Mouse (Mus musculus) gastrocnemius, adult 2 months (tissue): Measurements from ENCODE around the gene Dpp10. TPM values are rescaled to one million over a fixed set of nuclear protein-coding genes. Genes with fewer than 3 reads are reported as not detected.

Experiments used
- DNase-seq: peaks from one replicate; pipeline ENCODE4 v3.0.0; 2022
- H3K27ac ChIP-seq: fragments of 200-600 bp; 2 replicates; pipeline ENCODE4 v1.8.1; 2022; ENCODE audit warnings: mild to moderate bottlenecking
- H3K4me3 ChIP-seq: fragments of 200-600 bp; 2 replicates; pipeline ENCODE4 v1.8.1; 2022; ENCODE audit warnings: mild to moderate bottlenecking, moderate library complexity
- CTCF ChIP-seq: fragments of 200-600 bp; IDR thresholded peaks from 2 replicates; pipeline ENCODE4 v1.8.1; 2022; ENCODE audit warnings: antibody characterized with exemption, mild to moderate bottlenecking, moderate library complexity
- intact Hi-C: fragments of 180-260 bp; cut with DNase I; formaldehyde crosslinking; loops from one replicate; pipeline ENCODE4 v1.15.1; 2025
- total RNA-seq, 2 experiments: library from RNA; stranded (reverse); gene quantifications; 2 replicates each; pipeline ENCODE4 v1.2.3; 2021

The Dpp10 gene
- total RNA-seq, 2 experiments from 2014 or later = 0.36 TPM; not detected in 1

DNA sequence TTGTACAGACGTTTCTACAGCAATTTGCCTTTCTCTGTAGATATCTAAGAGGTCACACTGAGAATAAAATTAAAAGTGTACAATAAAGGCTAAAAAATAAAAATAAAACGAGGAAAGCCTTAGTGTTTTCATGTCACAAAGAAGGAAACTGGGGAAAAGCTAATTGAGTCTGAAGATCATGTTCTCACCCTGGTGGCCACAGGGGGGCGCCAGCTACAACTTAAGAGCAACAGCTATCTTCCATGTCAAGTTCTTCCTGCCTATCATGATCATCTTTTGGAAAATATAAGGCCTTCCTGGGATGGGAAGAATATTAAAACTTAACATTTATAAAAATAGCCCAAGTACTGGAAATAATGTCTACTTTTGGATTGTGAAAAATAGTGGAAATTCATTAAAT, 70.7 kb downstream of the Dpp10 start:
- TF ChIP-seq CTCF = peak; percentile 27; the same call in 1 of the 2 replicates
- Histone ChIP-seq H3K27ac (no peak overlapping the region), H3K4me3 (no peak overlapping the region)
- no peak for DNase-seq
- intact Hi-C loops = no loop called here

GRCm38 (mm10) chr1:123946149-123946548, 99.2 kb downstream of the Dpp10 start:
- Histone ChIP-seq H3K27ac (no peak overlapping the region), H3K4me3 (no peak overlapping the region)
- no peak for TF ChIP-seq CTCF
- DNase-seq = no peak
- intact Hi-C loops = no loop called here

- intact Hi-C loops = no loop called here
Observed at GRCm38 (mm10) chr1:123940826-123941225, 104.5 kb downstream of the Dpp10 start.

DNA sequence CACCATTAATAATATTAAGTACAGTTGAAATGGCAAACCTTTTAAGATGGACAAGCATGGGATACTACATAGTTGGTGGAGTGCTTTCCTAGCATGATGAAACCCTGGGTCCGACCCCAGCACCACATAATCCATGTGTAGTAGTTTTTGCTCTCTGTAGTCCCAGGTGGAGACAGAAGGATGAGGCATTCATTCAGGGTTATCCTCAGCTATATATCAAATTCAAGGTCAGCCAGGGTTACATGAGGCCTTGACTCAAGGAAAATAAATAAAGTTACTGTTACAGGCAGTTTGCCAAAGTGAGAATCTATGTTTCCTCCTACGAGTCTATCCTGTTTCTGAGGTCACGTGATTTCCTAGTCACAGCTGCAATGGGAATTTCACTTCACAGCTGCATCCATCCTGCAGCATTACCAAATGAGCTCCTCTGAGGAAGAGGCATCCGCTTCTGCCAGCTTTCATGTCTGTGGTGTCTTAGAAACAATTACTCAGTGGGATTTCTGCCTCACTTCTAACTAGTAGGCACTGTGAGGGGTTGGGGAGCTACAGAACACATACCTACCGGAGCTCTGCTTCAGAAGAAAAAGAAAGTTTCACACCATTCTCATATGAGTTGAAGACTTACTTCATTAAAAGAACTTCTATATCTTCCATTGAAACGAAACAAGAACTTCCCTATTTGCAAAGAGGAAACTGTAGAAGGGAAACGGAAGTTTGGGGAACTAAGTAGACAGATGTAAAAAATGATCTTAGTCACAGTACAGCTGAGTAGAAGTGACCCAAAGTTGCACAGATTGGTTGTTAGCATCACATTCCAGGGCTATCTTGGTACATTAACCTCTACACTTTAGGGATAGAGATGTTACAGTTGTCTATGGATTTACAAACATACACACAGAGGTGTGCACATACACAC, 111.3 kb downstream of the Dpp10 start:
- no peak for DNase-seq
- H3K4me3 ChIP-seq = no peak overlapping the region
- intact Hi-C loops = no loop called here
- H3K27ac ChIP-seq = no peak overlapping the region
- no peak for TF ChIP-seq CTCF

More at GRCm38 (mm10) chr1:123940826-123941225, 104.5 kb downstream of the Dpp10 start:
- no peak for TF ChIP-seq CTCF
- H3K27ac ChIP-seq = no peak overlapping the region
- DNase-seq = no peak
- no peak overlapping the region for H3K4me3 ChIP-seq

DNA sequence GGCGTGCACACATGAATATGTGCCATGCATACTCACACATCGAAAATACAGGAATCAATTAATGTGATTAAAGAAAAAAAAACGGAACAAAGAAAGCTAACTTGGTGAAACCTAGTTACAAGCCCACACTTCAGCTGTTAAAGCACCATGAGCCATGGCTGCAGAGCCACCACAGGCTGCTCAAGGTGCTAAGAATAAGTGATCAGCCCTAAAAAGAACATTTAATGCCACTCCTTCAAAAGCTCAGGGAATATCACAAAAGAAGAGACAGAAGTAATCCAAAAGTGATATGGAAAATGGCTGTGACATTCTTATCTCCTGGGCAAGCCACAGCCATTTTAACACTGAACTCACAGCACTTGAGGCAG, 117.4 kb downstream of the Dpp10 start:
- intact Hi-C loops = no loop called here
- Histone ChIP-seq H3K4me3 (no peak overlapping the region), H3K27ac (no peak overlapping the region)
- DNase-seq = no peak
- TF ChIP-seq CTCF = no peak

DNA sequence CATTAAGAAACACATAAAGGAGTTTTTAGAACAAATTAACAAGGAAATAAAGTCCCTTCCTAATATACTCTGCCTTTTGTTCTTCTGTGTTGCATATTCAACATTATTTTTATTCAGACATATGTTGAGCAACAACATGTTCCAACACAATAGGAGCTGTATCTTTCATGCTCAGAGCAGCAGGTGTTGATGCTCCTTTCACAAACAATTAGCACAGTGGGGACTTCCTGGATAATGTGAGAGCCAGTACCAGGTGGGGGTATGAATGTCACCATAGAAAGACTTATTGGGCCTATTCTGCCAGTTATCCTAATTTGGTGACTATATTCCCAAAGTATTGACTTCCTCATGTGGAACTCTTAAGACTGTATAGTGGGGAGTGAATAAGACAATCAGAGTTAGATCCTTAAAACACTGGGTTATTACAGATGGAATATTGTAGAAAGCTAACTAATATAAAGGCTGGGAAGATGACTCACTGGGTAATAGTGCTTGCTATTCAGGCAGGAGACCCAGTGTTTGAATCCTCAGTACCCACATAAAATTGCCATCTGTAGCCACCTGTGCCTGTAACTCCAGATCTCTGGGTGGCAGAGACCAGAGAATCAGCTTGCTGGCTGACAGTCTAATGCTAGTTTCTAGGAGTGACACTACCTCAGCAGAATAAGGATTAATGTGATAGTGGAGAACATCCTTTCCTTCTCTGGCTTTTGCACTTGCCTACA, 117.9 kb downstream of the Dpp10 start:
- DNase-seq = no peak
- no peak overlapping the region for H3K4me3 ChIP-seq
- no peak for TF ChIP-seq CTCF
- intact Hi-C loops = no loop called here
- H3K27ac ChIP-seq = no peak overlapping the region

- Histone ChIP-seq H3K27ac (no peak overlapping the region), H3K4me3 (no peak overlapping the region)
- DNase-seq = no peak
- TF ChIP-seq CTCF = no peak
- intact Hi-C loops = no loop called here
Observed at GRCm38 (mm10) chr1:123924905-123925304, 120.5 kb downstream of the Dpp10 start.

GRCm38 (mm10) chr1:123923907-123924306, 121.5 kb downstream of the Dpp10 start:
- no peak for DNase-seq
- Histone ChIP-seq H3K27ac (no peak overlapping the region), H3K4me3 (no peak overlapping the region)
- TF ChIP-seq CTCF = no peak
- intact Hi-C loops = no loop called here

DNA sequence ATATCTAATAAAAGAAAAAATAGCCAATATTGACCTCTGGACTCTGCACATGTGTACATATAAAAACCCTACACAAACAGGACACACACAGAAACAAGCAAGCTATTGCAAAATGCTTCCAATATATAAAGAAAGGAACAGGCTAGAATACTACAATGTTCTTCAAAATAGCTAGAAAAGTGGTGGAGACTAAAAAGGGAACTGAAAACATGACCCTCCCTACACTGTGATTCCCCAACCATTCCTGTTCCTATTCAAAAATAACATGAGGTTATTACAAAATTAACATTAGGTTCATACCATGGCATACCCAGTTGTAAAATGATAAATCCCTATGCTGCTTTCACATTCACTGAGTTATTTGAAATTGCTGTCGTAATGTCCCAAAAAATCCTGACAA, 125.8 kb downstream of the Dpp10 start:
- H3K4me3 ChIP-seq = no peak overlapping the region
- DNase-seq = no peak
- no peak overlapping the region for H3K27ac ChIP-seq
- no peak for TF ChIP-seq CTCF
- intact Hi-C loops = no loop called here

- no peak for TF ChIP-seq CTCF
- Histone ChIP-seq H3K4me3 (no peak overlapping the region), H3K27ac (no peak overlapping the region)
- DNase-seq = no peak
- intact Hi-C loops = no loop called here
Observed at GRCm38 (mm10) chr1:123902628-123903027, 142.7 kb downstream of the Dpp10 start.

DNA sequence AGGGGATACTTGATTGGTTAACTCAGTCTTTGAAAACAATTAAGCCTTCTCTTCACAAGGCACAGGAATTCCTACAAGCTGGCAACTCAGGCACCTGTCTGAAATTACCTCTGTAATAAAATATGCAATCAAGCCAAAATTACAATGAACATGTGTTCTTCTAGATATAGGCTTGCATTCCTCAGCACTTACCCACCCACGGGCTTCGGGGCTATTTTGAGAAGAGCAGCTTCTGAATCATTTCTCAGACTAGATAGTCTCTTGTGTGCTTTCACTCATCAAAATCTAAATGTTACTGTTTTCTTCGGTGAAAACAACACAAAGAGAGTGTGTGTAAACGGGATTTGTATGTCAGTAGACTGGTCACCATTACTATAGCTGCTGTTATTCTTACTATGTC, 144.1 kb downstream of the Dpp10 start:
- Histone ChIP-seq H3K27ac (no peak overlapping the region), H3K4me3 (no peak overlapping the region)
- no peak for TF ChIP-seq CTCF
- no peak for DNase-seq
- intact Hi-C loops = no loop called here

DNA sequence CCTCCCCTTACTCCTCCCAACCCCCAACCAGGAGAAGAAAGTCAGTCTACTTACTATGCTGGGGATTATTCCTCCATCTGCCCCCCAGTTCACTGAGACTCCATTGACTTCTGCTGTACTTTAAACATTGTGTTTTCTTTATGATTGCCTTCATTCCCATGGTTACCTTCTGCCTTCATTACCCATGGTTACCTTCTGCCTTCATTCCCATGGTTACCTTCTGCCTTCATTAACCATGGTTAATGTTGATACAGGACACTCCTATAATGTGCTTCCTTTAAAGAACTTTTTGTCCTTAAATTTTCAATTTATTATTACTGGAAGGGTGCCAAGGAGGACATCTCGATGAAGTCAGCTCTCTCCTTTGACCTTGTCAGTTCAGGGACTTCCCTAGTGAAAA, 158.1 kb downstream of the Dpp10 start:
- no peak for TF ChIP-seq CTCF
- Histone ChIP-seq H3K4me3 (no peak overlapping the region), H3K27ac (no peak overlapping the region)
- intact Hi-C loops = no loop called here
- DNase-seq = no peak

DNA sequence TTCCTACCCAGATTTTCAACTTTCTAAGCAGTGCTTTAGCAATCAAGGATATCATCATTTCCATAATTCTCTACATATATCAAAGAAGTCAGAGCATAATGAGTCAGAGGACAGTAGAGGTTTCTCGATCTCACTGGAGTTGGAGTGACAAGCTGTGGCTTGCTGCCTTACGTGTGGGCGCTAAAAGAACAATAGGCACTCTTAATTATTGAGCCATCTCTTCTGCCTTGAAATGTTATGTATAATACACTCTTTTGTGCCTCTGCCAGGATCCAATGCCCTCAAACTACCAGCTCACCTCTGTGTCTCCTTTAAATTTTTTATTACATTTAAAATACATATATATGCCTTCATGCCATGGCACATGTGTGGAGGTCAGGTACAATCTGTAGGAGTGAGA, 198.5 kb downstream of the Dpp10 start:
- H3K27ac ChIP-seq = no peak overlapping the region

More for the DNA sequence above, 198.5 kb downstream of the Dpp10 start:
- intact Hi-C loops = no loop called here
- DNase-seq = no peak
- no peak overlapping the region for H3K4me3 ChIP-seq
- TF ChIP-seq CTCF = no peak
